Mouse (Mus musculus) intestine, postnatal 0 days (tissue): ENCODE data around the gene Pecam1. TPM values are rescaled to one million over a fixed set of nuclear protein-coding genes. Genes with fewer than 3 reads are reported as not detected.

ENCODE experiments used
- ATAC-seq: fragments of 200-750 bp; cut with Nextera tagmentation; 2 replicates; pipeline ENCODE4 v1.8.0; 2017; ENCODE audit warnings: mild to moderate bottlenecking, moderate TSS enrichment, moderate library complexity
- H3K27ac ChIP-seq: fragments of 300-500 bp; sonication (generic); 2 replicates; pipeline ENCODE4 v1.5.1; 2014; ENCODE audit warnings: mild to moderate bottlenecking, low read depth, low read length, moderate library complexity
- H3K27me3 ChIP-seq: fragments of 300-500 bp; sonication (generic); replicated peaks from 2 replicates; pipeline ENCODE4 v1.6.1; 2014; ENCODE audit warnings: low read length, mixed read lengths; ENCODE audit not compliant: control insufficient read depth, insufficient read depth
- H3K36me3 ChIP-seq: fragments of 300-500 bp; sonication (generic); 2 replicates; pipeline ENCODE4 v1.6.1; 2014; ENCODE audit warnings: mild to moderate bottlenecking, moderate library complexity; ENCODE audit not compliant: control insufficient read depth, insufficient read depth
- H3K4me1 ChIP-seq: fragments of 300-500 bp; sonication (generic); replicated peaks from 2 replicates; pipeline ENCODE4 v1.6.1; 2014; ENCODE audit warnings: antibody characterized with exemption, low read length, mixed read lengths; ENCODE audit not compliant: control insufficient read depth, insufficient read depth
- H3K4me2 ChIP-seq: fragments of 300-500 bp; sonication (generic); replicated peaks from 2 replicates; pipeline ENCODE4 v1.6.1; 2014; ENCODE audit warnings: low read depth, mild to moderate bottlenecking, moderate library complexity
- H3K4me3 ChIP-seq: fragments of 300-500 bp; sonication (generic); 2 replicates; pipeline ENCODE4 v1.5.1; 2014; ENCODE audit warnings: low read depth, low read length
- H3K9ac ChIP-seq: fragments of 300-500 bp; sonication (generic); 2 replicates; pipeline ENCODE4 v1.6.1; 2014; ENCODE audit warnings: mild to moderate bottlenecking, low read depth, low read length
- H3K9me3 ChIP-seq: fragments of 300-500 bp; sonication (generic); 2 replicates; pipeline ENCODE4 v1.6.1; 2016; ENCODE audit warnings: mixed run types; ENCODE audit not compliant: control insufficient read depth
- CTCF ChIP-seq: sonication (generic); IDR thresholded peaks from 2 replicates; pipeline ENCODE4 v1.5.1; 2016; ENCODE audit warnings: low read depth, mild to moderate bottlenecking, control low read depth, antibody characterized with exemption, moderate library complexity
- WGBS: fragments of 180-500 bp; shearing (Covaris S2); extraction: QIAGEN DNeasy Blood & Tissue Kit; methylation state at CpG from one replicate; pipeline ENCODE4 v1.1.7; 2014; 5-methylcytosine and 5-hydroxymethylcytosine counted together
- polyA plus RNA-seq: library from polyadenylated mRNA; unstranded; fragments of >200 nt; fragmentation: Nextera tagmentation; extraction: Ambion mirVana; gene quantifications from 2 replicates; pipeline ENCODE4 v1.2.1, GENCODE M21; 2015

Gene Pecam1
- polyA plus RNA-seq, 1 experiment from 2014 or later, result 26.1 TPM

DNA sequence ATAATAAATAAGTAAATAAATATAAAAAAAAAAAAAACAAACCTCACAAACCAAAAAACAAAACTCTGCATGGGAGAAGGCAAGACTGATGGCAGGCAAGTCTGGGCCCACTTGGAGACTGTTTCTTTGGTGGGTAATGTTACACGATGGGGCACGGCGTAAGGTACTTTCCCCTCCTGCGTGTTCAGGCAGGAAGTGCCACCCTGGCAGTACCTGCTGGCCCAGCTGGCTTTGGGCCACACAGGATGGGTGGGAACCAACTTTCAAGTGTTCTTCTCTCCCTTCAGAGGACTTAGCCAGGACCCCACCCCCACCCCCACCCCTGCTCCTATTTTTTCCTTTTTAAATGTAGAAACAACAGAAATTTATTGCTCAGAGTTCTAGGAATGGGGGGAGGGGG, 85.1 kb downstream of the Pecam1 start:
- ATAC-seq, result no peak
- H3K9me3 ChIP-seq, result no peaks in the 10 kb centered on the region
- no peak overlapping the region for H3K27ac ChIP-seq
- H3K27me3 ChIP-seq, result no peaks in the 10 kb centered on the region
- 85% methylated on average over 4 of the region's 4 CpGs for WGBS
- no peaks in the 10 kb centered on the region for H3K4me1 ChIP-seq
- TF ChIP-seq CTCF, result no peak
- no peaks in the 10 kb centered on the region for H3K36me3 ChIP-seq
- no peak overlapping the region for H3K9ac ChIP-seq
- H3K4me3 ChIP-seq, result no peak overlapping the region
- no peak overlapping the region for H3K4me2 ChIP-seq

DNA sequence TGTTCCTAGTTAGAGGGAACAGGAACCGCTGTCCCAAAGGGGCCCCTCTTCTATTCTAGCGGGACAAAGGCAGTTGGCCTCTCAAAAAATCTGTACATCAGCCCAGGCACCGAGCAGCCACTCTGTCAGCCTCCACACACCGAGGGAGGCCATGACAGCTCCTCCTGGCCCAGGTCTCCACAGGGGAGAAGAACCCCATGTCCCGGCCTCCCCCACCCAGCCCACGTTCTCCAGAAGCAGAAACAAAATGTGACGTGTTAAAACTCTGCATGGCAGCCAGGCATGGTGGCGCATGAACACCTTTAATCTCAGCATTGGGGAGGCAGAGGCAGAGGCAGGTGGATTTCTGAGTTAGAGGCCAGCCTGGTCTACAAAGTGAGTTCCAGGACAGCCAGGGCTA, 85.7 kb downstream of the Pecam1 start:
- Histone ChIP-seq H3K9ac (no peak overlapping the region), H3K4me1 (no peaks in the 10 kb centered on the region), H3K9me3 (no peaks in the 10 kb centered on the region), H3K27me3 (no peaks in the 10 kb centered on the region), H3K36me3 (no peaks in the 10 kb centered on the region), H3K4me2 (no peak overlapping the region), H3K4me3 (no peak overlapping the region), H3K27ac (no peak overlapping the region)
- TF ChIP-seq CTCF, result no peak
- 75% methylated on average over 8 of the region's 8 CpGs for WGBS
- no peak; the same call in 1 of the 2 replicates for ATAC-seq

DNA sequence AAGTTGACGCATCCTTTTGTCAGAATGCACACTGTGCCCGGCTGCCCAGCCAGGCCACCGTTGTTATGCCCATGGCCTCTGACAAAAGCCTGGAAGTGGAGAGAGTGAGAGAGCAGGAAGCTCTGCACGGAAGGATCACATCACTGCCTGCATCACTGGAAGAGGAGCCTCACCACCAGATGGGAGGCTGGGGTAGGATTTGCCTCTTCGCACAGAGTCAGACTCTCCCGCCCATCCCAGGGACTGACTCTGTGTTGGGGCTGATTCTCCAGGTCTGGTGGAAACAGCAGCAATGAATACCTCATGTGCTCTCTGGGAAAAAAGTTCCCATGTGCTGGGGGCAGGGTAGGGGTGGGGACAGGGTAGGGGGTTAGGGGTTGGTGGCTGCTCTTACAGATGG, 86.6 kb downstream of the Pecam1 start:
- Histone ChIP-seq H3K27me3 (no peaks in the 10 kb centered on the region), H3K36me3 (no peaks in the 10 kb centered on the region)
- TF ChIP-seq CTCF, result 0 out of 2 replicates have a peak, but pooled peaks have one; percentile 3

DNA sequence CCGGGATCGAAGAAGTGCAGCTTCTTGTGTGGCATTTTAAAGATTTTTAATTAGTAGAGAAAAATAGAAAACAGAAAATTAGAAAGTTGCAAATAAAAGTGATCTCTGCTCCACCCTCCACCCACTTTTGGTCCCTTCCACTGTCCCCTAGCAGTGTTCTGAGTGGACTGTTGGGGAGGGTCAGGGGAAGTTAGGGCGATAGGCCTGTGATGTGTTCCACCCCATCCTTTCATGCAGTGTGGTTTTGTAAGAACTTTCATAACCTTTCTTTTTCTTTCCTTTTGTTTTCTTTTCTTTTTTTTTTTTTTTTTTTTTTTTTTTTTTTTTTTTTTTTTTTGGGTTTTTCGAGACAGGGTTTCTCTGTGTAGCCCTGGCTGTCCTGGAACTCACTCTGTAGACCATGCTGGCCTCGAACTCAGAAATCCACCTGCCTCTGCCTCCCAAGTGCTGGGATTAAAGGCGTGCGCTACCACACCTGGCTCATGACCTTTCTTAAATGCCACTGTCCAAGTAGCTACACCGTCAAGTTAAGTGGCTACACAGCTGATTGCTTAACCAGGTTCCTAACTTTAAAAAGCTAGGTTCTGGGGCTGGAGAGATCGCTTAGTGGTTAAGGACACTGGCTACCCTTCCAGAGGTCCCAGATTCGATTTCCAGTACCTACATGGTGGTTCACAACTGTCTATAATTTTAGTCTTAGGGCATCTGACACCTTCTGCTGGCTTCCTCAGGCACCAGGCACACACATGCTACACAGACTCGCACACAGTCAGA, 87.6 kb downstream of the Pecam1 start:
- no peaks in the 10 kb centered on the region for H3K27me3 ChIP-seq
- TF ChIP-seq CTCF, result no peak
- H3K9ac ChIP-seq, result no peak overlapping the region
- no peaks in the 10 kb centered on the region for H3K9me3 ChIP-seq
- H3K4me2 ChIP-seq, result no peak overlapping the region
- no peaks in the 10 kb centered on the region for H3K36me3 ChIP-seq
- no peak for ATAC-seq
- H3K4me1 ChIP-seq, result peaks cover 3% of the 10 kb centered on the region; the same call in 1 of the 2 replicates
- 86% methylated on average over 9 of the region's 11 CpGs for WGBS
- H3K4me3 ChIP-seq, result no peak overlapping the region
- H3K27ac ChIP-seq, result no peak overlapping the region

More for the DNA sequence above, 86.6 kb downstream of the Pecam1 start:
- 71% methylated on average over 6 of the region's 6 CpGs for WGBS
- H3K4me3 ChIP-seq, result no peak overlapping the region
- H3K9ac ChIP-seq, result no peak overlapping the region
- no peak overlapping the region for H3K27ac ChIP-seq
- H3K4me2 ChIP-seq, result no peak overlapping the region
- H3K9me3 ChIP-seq, result no peaks in the 10 kb centered on the region
- no peak for ATAC-seq
- no peaks in the 10 kb centered on the region for H3K4me1 ChIP-seq

DNA sequence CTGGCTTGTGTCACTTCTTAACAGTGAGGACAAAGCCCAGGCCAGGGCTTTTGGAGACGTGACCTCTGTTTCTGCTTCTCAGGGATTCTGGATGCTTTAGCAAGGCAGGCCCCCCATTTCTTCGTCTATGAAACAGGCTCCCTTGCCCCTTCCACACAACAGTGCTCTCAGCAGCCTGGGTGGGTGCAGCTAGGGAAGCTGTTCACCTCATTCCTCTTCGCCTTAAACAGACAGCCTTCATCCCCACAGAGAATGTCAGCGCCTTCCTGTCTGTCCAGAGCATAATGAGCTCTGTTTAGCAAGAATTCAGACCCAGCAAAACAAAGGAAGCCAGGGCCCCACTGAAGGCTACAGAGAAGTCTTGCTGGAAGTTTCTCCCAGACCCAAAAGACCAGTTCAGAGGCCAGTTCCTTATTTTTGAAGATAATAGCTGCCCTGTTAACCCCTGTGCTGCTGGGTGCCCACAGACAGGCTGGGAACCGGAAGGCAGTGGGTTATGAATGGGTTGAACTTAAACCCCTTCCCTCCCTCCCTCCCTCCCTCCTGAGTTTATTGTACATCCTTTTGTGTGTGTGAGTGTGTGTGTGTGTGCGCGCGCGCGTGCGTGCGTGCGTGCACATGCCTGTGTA, 89.9 kb downstream of the Pecam1 start:
- no peak overlapping the region for H3K4me3 ChIP-seq
- no peak for TF ChIP-seq CTCF
- peak overlapping the region; percentile 60 for H3K27ac ChIP-seq
- no peak for ATAC-seq
- no peaks in the 10 kb centered on the region for H3K9me3 ChIP-seq
- H3K4me2 ChIP-seq, result no peak overlapping the region
- peaks cover 3% of the 10 kb centered on the region; the same call in 1 of the 2 replicates for H3K4me1 ChIP-seq
- 74% methylated on average over 13 of the region's 13 CpGs for WGBS
- no peaks in the 10 kb centered on the region for H3K36me3 ChIP-seq
- H3K9ac ChIP-seq, result no peak overlapping the region
- H3K27me3 ChIP-seq, result no peaks in the 10 kb centered on the region

DNA sequence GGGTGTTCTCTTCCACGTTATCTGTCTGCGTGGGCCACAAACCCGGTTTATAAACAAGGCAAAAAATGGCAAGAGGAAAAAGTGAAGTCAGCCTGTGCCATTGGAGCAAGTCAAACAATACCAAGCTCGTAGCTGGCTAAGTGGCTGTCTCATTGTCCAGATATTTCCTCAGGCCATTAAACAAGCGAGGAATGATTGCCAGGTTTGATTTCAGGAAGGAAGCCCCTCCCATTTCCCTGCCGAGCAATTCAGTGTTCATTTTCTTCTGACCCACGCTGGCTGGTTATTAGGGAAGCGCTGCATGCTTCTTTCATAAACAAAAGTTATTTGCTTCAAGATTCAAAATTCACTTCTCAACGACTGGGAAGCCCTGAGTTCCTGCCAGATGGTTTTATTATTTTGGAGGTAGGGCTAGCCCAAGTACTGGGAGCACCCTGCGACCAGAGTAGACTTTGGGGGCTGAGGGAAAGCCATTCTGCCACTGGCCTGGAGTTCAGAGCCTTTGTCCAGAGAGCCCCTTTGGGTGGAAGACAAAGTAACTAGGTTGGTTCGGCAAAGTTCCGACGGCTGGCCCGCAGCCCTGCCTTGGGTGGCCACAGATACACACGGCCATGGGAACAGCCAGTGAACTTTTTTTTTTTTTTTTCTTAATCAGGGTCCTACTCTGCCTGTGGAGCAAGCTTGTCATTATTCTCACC, 90.7 kb downstream of the Pecam1 start:
- TF ChIP-seq CTCF, result no peak
- Histone ChIP-seq H3K4me1 (peaks cover 3% of the 10 kb centered on the region; the same call in 1 of the 2 replicates), H3K27ac (peak overlapping the region; percentile 60), H3K4me3 (no peak overlapping the region), H3K9me3 (no peaks in the 10 kb centered on the region), H3K9ac (no peak overlapping the region), H3K4me2 (no peak overlapping the region), H3K36me3 (no peaks in the 10 kb centered on the region), H3K27me3 (no peaks in the 10 kb centered on the region)
- 55% methylated on average over 15 of the region's 15 CpGs for whole genome bisulfite sequencing
- no peak for ATAC-seq
